Mouse (Mus musculus): Measurements from ENCODE around the gene Gjb4. TPM values are rescaled to one million over a fixed set of nuclear protein-coding genes. Genes with fewer than 3 reads are reported as not detected.

Gjb4 gene
- polyA plus RNA-seq, 1 experiment from 2014 or later: 0.16 TPM

- Histone ChIP-seq H3K27me3 (replicated peaks) (peaks cover 4% of the 10 kb centered on the region; the same call in 1 of the 2 replicates), H3K9ac (no peak overlapping the region), H3K9me3 (no peaks in the 10 kb centered on the region), H3K4me1 (replicated peaks) (no peaks in the 10 kb centered on the region), H3K4me3 (replicated peaks) (no peak overlapping the region), H3K27ac (no peak overlapping the region), H3K4me2 (replicated peaks) (no peak overlapping the region), H3K36me3 (no peaks in the 10 kb centered on the region)
- WGBS: 84% methylated on average over 5 of the region's 5 CpGs
- ATAC-seq: no peak
These were observed 16.2 kb downstream of the Gjb4 start for GRCm38 (mm10) chr4:127337668-127338067.

- H3K9ac ChIP-seq: no peak overlapping the region
- H3K27ac ChIP-seq: no peak overlapping the region
These were observed 18.9 kb downstream of the Gjb4 start for GRCm38 (mm10) chr4:127334870-127335504.

GRCm38 (mm10) chr4:127331171-127331570 is 22.7 kb downstream of the Gjb4 start:
- no peak overlapping the region for H3K9ac ChIP-seq
- 0 out of 2 replicates have a peak overlapping the region, but pooled peaks have one; percentile 32 for H3K4me3 ChIP-seq (replicated peaks)
- no peaks in the 10 kb centered on the region for H3K9me3 ChIP-seq
- H3K4me2 ChIP-seq (replicated peaks): peak overlapping the region; percentile 65
- H3K36me3 ChIP-seq: no peaks in the 10 kb centered on the region
- H3K27ac ChIP-seq: no peak overlapping the region
- H3K4me1 ChIP-seq (replicated peaks): peaks cover 10% of the 10 kb centered on the region
- ATAC-seq: no peak
- H3K27me3 ChIP-seq (replicated peaks): peaks cover 49% of the 10 kb centered on the region
- 29% methylated on average over 13 of the region's 13 CpGs for WGBS

More at GRCm38 (mm10) chr4:127334870-127335504, 18.9 kb downstream of the Gjb4 start:
- peaks cover 10% of the 10 kb centered on the region; the same call in 1 of the 2 replicates for H3K4me1 ChIP-seq (replicated peaks)
- WGBS: 29% methylated on average over 5 of the region's 5 CpGs
- ATAC-seq: no peak; the same call in 1 of the 2 replicates
- H3K9me3 ChIP-seq: no peaks in the 10 kb centered on the region
- no peaks in the 10 kb centered on the region for H3K36me3 ChIP-seq
- peaks cover 27% of the 10 kb centered on the region for H3K27me3 ChIP-seq (replicated peaks)
- no peak overlapping the region for H3K4me2 ChIP-seq (replicated peaks)
- H3K4me3 ChIP-seq (replicated peaks): no peak overlapping the region

- ATAC-seq: peak; percentile 34
- peaks cover 55% of the 10 kb centered on the region for H3K27me3 ChIP-seq (replicated peaks)
- WGBS: 1% methylated on average over 49 of the region's 49 CpGs
These were observed 23.4 kb downstream of the Gjb4 start, which contains the start of gene Gjb3 for GRCm38 (mm10) chr4:127330181-127331100. Gene Gjb3 (minus strand): TSS chr4:127330844.

GRCm38 (mm10) chr4:127329751-127330150 is 24.1 kb downstream of the Gjb4 start:
- WGBS: 1% methylated on average over 13 of the region's 13 CpGs
- no peaks in the 10 kb centered on the region for H3K36me3 ChIP-seq
- H3K27me3 ChIP-seq (replicated peaks): peaks cover 57% of the 10 kb centered on the region
- H3K4me2 ChIP-seq (replicated peaks): peak overlapping the region; percentile 65
- no peaks in the 10 kb centered on the region for H3K9me3 ChIP-seq
- peak; percentile 38 for ATAC-seq
- H3K4me3 ChIP-seq (replicated peaks): peak overlapping the region; percentile 32
- H3K27ac ChIP-seq: no peak overlapping the region
- H3K4me1 ChIP-seq (replicated peaks): peaks cover 10% of the 10 kb centered on the region
- H3K9ac ChIP-seq: no peak overlapping the region

More at GRCm38 (mm10) chr4:127330181-127331100, 23.4 kb downstream of the Gjb4 start, which contains the start of gene Gjb3:
- H3K27ac ChIP-seq: no peak within 1 kb of the TSS
- H3K9me3 ChIP-seq: no peaks in the 10 kb centered on the region
- H3K9ac ChIP-seq: no peak within 1 kb of the TSS
- no peaks in the 10 kb centered on the region for H3K36me3 ChIP-seq
- H3K4me2 ChIP-seq (replicated peaks): peak within 1 kb of the TSS; percentile 65
- H3K4me1 ChIP-seq (replicated peaks): peaks cover 10% of the 10 kb centered on the region
- peak within 1 kb of the TSS; percentile 32 for H3K4me3 ChIP-seq (replicated peaks)

- Histone ChIP-seq H3K4me3 (replicated peaks) (no peak overlapping the region), H3K9ac (no peak overlapping the region), H3K27me3 (replicated peaks) (peaks cover 57% of the 10 kb centered on the region), H3K4me2 (replicated peaks) (no peak overlapping the region), H3K4me1 (replicated peaks) (peaks cover 10% of the 10 kb centered on the region), H3K9me3 (no peaks in the 10 kb centered on the region), H3K27ac (no peak overlapping the region), H3K36me3 (no peaks in the 10 kb centered on the region)
- ATAC-seq: no peak
- WGBS: 15% methylated on average over 3 of the region's 3 CpGs
These were observed 24.8 kb downstream of the Gjb4 start for GRCm38 (mm10) chr4:127329046-127329445.

GRCm38 (mm10) chr4:127328378-127328777 is 25.5 kb downstream of the Gjb4 start:
- H3K27me3 ChIP-seq (replicated peaks): peaks cover 57% of the 10 kb centered on the region
- 57% methylated on average over 7 of the region's 7 CpGs for WGBS
- H3K36me3 ChIP-seq: no peaks in the 10 kb centered on the region

GRCm38 (mm10) chr4:127327749-127328148 is 26.1 kb downstream of the Gjb4 start:
- H3K9ac ChIP-seq: no peak overlapping the region
- H3K27ac ChIP-seq: no peak overlapping the region
- H3K36me3 ChIP-seq: no peaks in the 10 kb centered on the region
- H3K4me1 ChIP-seq (replicated peaks): peaks cover 10% of the 10 kb centered on the region
- no peak overlapping the region for H3K4me3 ChIP-seq (replicated peaks)
- peak; percentile 21; the same call in 1 of the 2 replicates for ATAC-seq
- WGBS: 68% methylated on average over 6 of the region's 6 CpGs
- H3K9me3 ChIP-seq: no peaks in the 10 kb centered on the region
- H3K4me2 ChIP-seq (replicated peaks): no peak overlapping the region
- H3K27me3 ChIP-seq (replicated peaks): peaks cover 54% of the 10 kb centered on the region

More at GRCm38 (mm10) chr4:127328378-127328777, 25.5 kb downstream of the Gjb4 start:
- Histone ChIP-seq H3K4me1 (replicated peaks) (peaks cover 10% of the 10 kb centered on the region), H3K4me2 (replicated peaks) (no peak overlapping the region), H3K4me3 (replicated peaks) (no peak overlapping the region), H3K27ac (no peak overlapping the region), H3K9me3 (no peaks in the 10 kb centered on the region), H3K9ac (no peak overlapping the region)
- no peak for ATAC-seq

- H3K9me3 ChIP-seq: no peaks in the 10 kb centered on the region
- no peak overlapping the region for H3K4me3 ChIP-seq (replicated peaks)
- no peak overlapping the region for H3K27ac ChIP-seq
- no peak overlapping the region for H3K9ac ChIP-seq
- WGBS: 41% methylated on average over 7 of the region's 7 CpGs
- H3K36me3 ChIP-seq: no peaks in the 10 kb centered on the region
- no peak overlapping the region for H3K4me2 ChIP-seq (replicated peaks)
- peaks cover 10% of the 10 kb centered on the region for H3K4me1 ChIP-seq (replicated peaks)
- ATAC-seq: peak; percentile 26
- H3K27me3 ChIP-seq (replicated peaks): peaks cover 50% of the 10 kb centered on the region
These were observed 26.6 kb downstream of the Gjb4 start for GRCm38 (mm10) chr4:127327258-127327657.

GRCm38 (mm10) chr4:127325276-127325675 is 28.6 kb downstream of the Gjb4 start:
- H3K36me3 ChIP-seq: no peaks in the 10 kb centered on the region
- no peak overlapping the region for H3K4me2 ChIP-seq (replicated peaks)
- H3K4me3 ChIP-seq (replicated peaks): no peak overlapping the region
- no peak overlapping the region for H3K9ac ChIP-seq
- H3K4me1 ChIP-seq (replicated peaks): peaks cover 2% of the 10 kb centered on the region
- no peak for ATAC-seq
- peaks cover 32% of the 10 kb centered on the region for H3K27me3 ChIP-seq (replicated peaks)
- H3K27ac ChIP-seq: no peak overlapping the region
- H3K9me3 ChIP-seq: no peaks in the 10 kb centered on the region
- 78% methylated on average over 5 of the region's 5 CpGs for WGBS

- no peaks in the 10 kb centered on the region for H3K9me3 ChIP-seq
- H3K36me3 ChIP-seq: no peaks in the 10 kb centered on the region
- no peak overlapping the region for H3K4me2 ChIP-seq (replicated peaks)
- H3K9ac ChIP-seq: no peak overlapping the region
- no peak overlapping the region for H3K27ac ChIP-seq
- no peaks in the 10 kb centered on the region; the same call in none of the 2 replicates for H3K4me1 ChIP-seq (replicated peaks)
- 7% methylated on average over 6 of the region's 6 CpGs for WGBS
- ATAC-seq: peak; percentile 60
- H3K4me3 ChIP-seq (replicated peaks): no peak overlapping the region
- peaks cover 27% of the 10 kb centered on the region for H3K27me3 ChIP-seq (replicated peaks)
These were observed 29.1 kb downstream of the Gjb4 start for GRCm38 (mm10) chr4:127324759-127325158.

GRCm38 (mm10) chr4:127324296-127324695 is 29.6 kb downstream of the Gjb4 start:
- H3K27me3 ChIP-seq (replicated peaks): peaks cover 24% of the 10 kb centered on the region
- no peaks in the 10 kb centered on the region for H3K36me3 ChIP-seq
- peak; percentile 9; the same call in 1 of the 2 replicates for ATAC-seq
- H3K9ac ChIP-seq: no peak overlapping the region
- no peak overlapping the region for H3K4me2 ChIP-seq (replicated peaks)
- H3K4me1 ChIP-seq (replicated peaks): no peaks in the 10 kb centered on the region; the same call in none of the 2 replicates
- no peak overlapping the region for H3K27ac ChIP-seq
- 61% methylated on average over 10 of the region's 10 CpGs for WGBS
- no peaks in the 10 kb centered on the region for H3K9me3 ChIP-seq
- no peak overlapping the region for H3K4me3 ChIP-seq (replicated peaks)

All from intestine, embryonic 15.5 days (tissue).